Mouse (Mus musculus) adrenal gland, adult 18-20 months (tissue): ENCODE results near the gene Ivd. TPM values are rescaled to one million over a fixed set of nuclear protein-coding genes. Genes with fewer than 3 reads are reported as not detected.

Experiments used
- DNase-seq, 2 experiments: peaks; one replicate each; pipeline ENCODE4 v3.0.0; 2021 to 2022; ENCODE audit warnings: low spot score in 2 of 2
- total RNA-seq, 2 experiments: library from RNA; stranded (reverse); gene quantifications; 1 replicate in 1 of 2; 2 replicates in 1 of 2; pipeline ENCODE4 v1.2.3; 2021

Gene Ivd
- total RNA-seq, 2 experiments from 2014 or later = 205 to 414 TPM

GRCm38 (mm10) chr2:118881019-118881418 is 19.3 kb downstream of the Ivd start:
- no peak for DNase-seq

GRCm38 (mm10) chr2:118881956-118882355 is 20.2 kb downstream of the Ivd start:
- DNase-seq = no peak

GRCm38 (mm10) chr2:118882840-118883679 is 21.3 kb downstream of the Ivd start:
- DNase-seq = peak; percentile 96

DNA sequence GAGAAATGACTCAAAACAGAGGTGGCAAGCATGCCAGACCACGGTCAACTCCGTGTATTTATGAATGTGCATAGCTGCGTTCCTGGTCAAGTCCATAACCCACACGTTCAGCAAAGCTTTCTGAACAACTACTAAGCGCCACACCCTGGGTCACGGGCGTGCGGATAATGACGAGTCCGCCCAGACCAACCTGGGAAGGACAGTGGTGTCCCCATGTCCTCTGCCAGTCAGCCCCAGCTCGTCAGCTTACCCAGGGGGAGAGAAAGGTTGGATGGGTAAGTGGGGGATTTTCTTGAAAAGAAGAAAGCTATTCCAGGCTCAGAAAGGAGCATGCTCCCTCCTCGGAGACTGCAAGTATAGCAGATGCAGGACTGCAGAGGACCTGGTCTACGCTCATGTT is 25.7 kb downstream of the Ivd start:
- DNase-seq = no peak

- DNase-seq = no peak
Observed at GRCm38 (mm10) chr2:118887845-118888548, 26.2 kb downstream of the Ivd start.

DNA sequence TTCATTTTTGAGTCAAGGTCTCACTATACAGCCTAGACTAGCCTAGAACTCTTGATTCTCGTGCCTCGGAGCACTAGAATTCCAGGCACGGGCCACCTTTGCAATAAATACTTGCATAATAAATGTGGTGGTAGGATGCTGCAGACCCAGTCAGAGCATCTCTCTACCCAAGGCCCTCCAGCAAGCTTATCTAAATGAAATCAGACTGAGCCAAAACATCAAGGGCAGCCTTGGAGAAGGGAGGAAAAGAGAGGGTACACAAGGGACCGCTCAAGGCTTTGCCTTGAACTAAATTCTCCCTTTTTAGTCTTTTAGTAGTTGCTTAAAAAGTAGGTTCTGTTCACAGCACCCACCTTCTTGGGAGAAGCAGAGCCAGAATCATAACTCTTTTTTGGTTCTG is 29.4 kb downstream of the Ivd start:
- DNase-seq = no peak

DNA sequence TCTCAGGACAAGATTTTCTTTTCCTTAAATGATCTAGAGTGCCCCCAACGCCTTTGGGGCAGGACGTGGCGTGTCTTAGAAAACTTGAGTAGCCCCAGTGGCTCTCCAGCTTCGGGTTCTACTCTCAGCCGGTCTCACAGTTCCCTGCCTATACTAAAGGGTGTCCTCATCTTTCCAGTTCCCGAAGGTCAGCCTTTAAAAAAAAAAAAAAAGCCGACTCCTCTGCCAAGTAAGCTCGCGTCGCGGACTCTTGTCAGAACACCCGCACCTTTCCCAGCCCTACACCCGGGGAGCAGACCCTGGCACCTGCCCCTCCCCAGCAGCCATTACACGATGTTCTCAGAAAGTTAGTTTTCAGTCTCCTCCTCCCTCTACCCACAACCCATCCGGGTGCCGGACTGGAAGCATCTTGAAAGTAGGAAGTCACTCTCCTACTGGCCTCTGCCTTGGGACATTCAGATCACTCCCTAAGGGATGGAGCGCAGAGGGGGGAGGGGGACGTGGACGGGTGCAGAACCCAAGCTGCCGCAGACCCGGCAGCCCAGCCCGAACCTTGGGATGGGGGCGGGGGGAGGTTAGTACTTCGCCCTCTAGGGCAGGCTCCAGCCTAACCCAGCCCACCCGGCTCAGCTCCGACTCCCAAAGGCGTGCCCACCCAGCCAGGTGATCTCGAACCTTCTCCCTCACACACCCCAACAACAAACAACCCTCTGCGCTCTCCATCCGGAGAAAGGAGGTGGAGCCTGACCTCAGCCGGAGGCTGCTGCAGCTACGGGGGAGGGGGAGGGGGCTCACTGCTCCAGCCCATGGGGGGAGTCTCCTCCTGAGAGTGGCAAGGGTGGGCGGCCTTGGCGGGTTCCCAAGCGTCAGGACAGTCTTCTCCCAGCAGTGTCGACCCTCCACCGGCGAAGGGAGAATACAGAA is 34.5 kb downstream of the Ivd start:
- peak; percentile 50 to 67 for DNase-seq

DNA sequence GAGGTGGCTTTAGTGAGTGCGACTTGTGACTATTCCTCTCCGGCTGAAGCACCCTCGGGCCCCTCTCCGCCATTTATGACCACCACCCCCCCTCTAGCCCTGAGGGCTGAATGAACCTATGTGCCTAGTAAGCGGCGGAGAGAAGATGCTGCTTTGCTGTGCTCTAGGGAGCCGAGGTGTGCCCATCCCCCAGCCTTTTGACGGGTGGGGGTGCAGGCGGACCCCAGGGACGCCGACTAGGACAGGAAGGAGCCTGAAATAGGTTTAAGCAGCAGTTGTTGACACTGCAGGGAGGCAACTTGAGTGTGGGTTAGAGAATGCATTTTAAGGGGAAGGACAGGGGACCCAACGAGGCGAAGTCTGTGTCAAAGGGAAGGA is 35.1 kb downstream of the Ivd start:
- DNase-seq = no peak

GRCm38 (mm10) chr2:118897392-118897791 is 35.6 kb downstream of the Ivd start:
- DNase-seq = no peak

- no peak for DNase-seq
Observed at GRCm38 (mm10) chr2:118897808-118898207, 36.1 kb downstream of the Ivd start.

DNA sequence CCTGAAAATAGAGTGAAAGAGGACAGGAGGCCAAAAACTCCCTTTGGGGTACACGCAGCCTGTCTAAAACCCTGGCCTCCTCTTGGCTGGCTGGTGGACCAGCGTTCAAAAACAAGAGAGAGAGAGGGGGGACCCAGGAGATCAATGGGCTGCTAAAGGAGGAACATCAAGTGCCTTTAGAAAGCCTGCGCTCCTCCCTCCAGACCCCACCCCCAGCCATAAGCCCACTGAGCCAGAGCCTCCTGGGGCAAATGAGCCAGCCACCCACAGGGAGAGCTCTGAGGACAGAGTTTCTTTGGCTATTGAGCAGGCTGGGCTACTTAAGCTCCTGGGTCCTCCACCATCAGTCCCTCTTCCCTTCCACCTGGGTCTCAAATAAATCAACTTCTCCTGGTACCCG is 37.0 kb downstream of the Ivd start:
- DNase-seq = no peak

GRCm38 (mm10) chr2:118899306-118899705 is 37.6 kb downstream of the Ivd start:
- DNase-seq = no peak

DNA sequence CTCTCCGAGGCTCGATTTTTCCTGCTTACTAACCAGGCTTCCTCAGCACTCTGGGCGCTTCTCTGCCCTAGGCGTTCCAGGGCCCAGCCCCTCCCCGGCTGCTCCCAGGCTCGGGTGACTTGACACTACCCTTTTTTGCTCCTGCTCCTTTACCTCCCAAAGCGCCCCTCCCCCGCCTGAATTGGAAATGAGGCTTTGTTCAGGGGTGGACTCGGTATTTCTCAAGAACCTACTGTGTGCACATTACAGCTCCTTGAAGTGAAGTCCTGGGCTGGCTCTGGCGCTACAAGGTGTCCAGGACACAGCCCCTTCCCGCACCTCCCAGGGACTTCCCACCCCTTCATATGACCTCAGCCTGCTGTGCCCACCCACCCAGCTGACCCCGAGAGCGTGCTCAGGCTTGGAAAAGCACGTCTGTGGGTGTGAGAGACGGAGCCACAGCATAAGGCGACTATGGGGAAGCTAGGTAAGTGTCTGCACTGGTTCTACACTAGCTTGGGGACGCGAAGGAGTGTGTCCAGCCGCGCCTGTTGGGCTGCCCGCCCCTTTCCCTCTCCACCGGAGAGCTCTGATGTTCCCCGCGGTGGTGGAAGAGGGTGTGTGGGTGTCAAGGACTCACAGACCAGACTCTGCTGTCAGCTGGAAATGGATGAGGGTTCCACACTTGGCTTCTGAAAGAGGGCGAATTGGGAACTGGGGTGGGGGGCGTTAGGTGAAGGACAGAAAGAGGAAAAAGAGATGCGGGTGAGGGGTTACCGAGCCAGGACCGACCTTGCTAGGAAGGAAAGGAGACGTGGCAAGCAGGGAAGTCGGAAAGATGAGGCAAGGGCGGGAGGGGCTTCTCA is 38.4 kb downstream of the Ivd start, which contains the start of gene Bahd1:
Gene Bahd1, plus strand, starts transcription at position 397 of the 845 bp plus-strand sequence.
- DNase-seq = peak; percentile 50 to 52

- DNase-seq = no peak
Observed at GRCm38 (mm10) chr2:118900826-118901140, 39.0 kb downstream of the Ivd start.

DNA sequence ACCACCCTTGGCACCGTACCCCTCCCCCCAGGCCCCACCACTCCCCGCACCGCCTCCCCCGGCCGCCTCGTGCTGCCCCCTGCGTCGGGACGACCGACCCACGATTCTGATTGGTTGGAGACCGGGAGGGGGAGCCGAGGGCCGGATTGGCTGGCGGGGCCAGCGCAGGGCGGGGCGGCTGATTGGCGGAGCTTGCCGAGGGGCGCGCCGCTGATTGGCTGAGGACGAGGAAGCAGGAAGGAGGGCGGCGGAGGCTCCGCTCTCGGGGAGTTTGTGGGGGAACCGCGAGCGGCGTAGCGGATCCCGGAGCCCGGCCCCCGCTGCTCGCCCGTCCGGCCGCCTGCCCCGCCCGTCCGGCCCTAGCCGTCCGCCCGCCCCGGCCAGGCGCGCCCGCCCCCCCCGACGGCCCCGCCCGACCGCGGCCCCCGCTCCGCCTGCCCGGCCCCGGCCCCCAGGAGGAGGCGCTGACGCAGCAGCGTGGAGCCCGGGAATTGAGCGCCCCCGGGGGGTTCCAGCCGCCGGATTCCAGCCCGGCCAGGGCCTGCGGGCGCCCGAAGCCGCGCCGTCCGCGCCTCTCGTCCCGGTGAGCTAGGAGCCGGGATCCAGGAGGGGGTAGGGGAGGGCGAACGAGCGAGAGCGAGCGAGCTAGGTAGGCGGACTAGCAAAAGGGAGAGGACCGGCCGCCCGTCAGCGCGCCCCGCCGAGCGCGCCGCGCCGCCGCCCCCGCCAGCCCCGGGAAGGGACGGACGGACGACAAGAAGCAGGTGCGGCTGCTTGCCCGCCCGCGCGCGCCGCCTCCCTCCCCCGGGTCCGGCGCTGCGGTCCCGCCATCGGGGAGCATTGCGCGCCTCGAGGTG is 39.6 kb downstream of the Ivd start:
- DNase-seq = peak; percentile 95 to 99

DNA sequence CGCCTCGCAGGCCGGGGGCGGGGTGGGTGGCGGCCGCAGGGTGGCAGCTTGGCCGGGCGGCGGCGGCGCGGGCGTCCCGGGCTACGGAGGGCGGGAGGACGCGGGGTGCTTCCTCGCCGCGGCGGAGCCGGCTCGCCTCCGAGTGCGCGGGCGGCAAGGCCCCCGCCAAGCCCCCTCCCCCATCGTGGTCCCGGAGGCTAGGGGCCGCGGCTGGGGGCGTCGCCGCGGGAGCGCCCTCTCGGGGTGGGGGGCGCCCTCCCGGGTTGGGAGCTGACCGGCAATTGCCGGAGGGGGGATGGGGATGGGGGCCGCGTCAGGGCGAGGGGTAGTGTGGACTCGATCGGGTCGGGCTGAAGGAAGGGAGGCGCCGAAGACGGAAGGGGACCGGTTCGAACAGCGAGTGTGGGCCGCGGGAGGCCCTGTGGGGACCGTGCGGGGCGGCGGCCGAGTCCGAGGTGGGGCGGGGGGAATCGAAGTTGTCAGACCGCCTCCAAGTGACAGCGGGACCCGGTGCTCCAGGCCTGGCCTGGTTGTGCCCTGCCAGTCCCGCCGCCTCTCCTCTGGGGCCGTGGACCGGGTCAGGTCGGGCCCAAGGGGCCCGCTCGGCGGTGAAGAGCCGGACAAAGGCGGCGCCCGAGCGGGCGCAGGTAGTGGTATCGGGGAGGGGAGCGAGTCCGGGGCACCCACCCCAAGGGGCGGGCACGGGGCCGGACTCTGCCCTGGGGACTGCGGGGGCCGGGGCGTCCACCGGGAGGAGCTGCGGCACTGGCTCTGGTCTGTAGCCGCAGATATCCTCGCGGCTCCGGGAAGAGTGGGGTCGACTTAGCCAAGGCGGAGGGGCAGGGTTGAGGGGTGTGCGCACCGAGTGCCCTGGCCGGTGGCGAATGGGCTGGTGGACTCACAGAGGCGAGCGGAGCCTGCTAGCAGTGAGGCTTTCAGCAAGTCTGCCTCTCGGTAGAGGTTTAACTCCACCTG is 40.6 kb downstream of the Ivd start:
- peak; percentile 72 for DNase-seq

- no peak for DNase-seq
Observed at GRCm38 (mm10) chr2:118903333-118903741, 41.6 kb downstream of the Ivd start.

DNA sequence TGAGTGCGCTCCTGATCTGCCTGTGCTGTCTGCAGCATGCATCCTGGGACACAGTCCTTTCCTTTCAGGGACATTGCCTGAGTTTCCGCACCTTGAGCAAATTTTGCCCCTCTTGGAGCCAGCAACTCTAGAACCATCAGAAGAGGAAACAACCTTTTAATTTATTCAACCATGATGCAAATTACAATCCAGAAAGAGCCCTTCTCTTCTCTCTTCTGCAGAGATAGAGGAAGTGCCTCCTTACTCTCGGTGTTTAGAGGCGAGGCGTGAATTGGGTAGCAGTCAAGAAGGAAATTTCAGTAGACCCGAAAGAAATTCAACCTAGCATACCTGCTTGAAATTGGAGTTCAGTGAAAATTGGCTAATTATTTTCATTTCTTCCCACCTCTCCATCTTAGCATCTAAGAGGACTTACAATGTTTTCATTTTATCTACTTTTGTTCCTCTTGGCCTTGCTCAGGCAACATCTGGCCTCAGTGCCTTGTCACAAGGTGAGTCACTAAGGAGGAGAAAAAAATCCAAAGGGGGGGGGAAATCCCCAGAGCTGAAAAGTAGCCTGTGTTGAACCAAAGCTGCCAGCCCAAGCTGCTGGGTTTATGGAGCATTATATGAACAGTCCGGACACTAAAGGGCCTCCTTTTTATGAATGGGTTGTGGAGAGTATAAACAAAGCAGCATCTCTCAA is 43.8 kb downstream of the Ivd start:
- DNase-seq = no peak
